Mouse (Mus musculus): ENCODE data around the gene Ccdc160.

GRCm38 (mm10) chrX:52799566-52799965, 8.6 kb downstream of the Ccdc160 start:
- no peak for TF ChIP-seq CTCF (IDR thresholded peaks at IDR 0.05; ENCODE audit: low read depth, low read length)
- no peak for TF ChIP-seq TAL1 (conservative IDR thresholded peaks at IDR 0.05; ENCODE audit: low read depth, low read length)
- TF ChIP-seq GATA1 (IDR thresholded peaks at IDR 0.05; ENCODE audit: borderline replicate concordance, low read length): no peak
- TF ChIP-seq POLR2AphosphoS5 (IDR thresholded peaks at IDR 0.05; ENCODE audit: insufficient replicate concordance, low read depth, low read length): no peak
- TF ChIP-seq GATA2 (IDR thresholded peaks at IDR 0.05; ENCODE audit: borderline replicate concordance, low read depth, low read length): no peak

Data from G1E (cell line).